Mouse (Mus musculus) testis, adult 2 months (tissue): ENCODE measurements around the gene Obscn.
A peak's percentile ranks its signal among the peaks of the same experiment; 100 is the strongest.

Experiments
- CTCF ChIP-seq: fragments of 200-500 bp; IDR thresholded peaks from 2 replicates; pipeline ENCODE4 v1.5.1; 2012; ENCODE audit warnings: low read depth, mild to moderate bottlenecking, inconsistent platforms, low read length, moderate library complexity; ENCODE audit not compliant: control insufficient read depth, insufficient read depth, insufficient replicate concordance
- POLR2A ChIP-seq: fragments of 200-500 bp; IDR thresholded peaks from 2 replicates; pipeline ENCODE4 v1.6.1; 2012; ENCODE audit warnings: low read depth, mild to moderate bottlenecking, inconsistent platforms, low read length, moderate library complexity; ENCODE audit not compliant: control insufficient read depth

DNA sequence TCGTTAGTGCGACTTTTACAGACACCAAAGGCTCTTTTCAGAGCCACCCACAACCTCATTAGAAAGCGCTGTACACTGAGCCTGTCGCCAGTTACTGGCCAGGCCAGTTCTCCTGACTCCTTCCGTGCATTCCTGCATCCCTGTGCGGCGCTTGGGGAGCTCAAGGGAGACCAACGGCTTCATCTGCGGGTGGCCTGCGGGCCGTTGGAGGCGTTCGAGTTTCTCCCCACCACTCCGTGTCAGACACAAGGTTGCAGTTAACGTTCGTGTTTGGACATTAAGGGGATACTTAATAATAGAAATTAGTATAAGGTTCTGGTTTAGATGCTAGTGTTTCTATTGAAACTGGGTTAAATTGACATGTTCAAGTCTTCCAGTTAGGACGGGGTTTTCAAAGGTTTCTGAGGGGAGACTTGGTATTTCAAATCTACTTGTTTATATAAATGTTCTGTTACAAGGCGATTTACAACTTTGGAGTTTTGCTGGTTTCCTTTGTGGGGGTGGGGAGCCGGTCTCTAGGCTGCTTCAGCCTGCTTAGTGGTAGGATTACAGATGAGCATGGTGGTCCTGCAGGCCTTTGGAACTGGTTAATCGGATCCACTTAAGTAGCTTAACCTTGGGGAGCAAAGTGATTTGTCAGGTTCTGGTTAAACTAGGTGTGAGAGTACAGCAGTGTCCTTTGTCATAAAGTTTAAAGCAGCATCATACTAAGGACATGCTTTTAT is 180.9 kb downstream of the Obscn start:
- TF ChIP-seq POLR2A = peak; percentile 9; the same call in 1 of the 2 replicates
- no peak for TF ChIP-seq CTCF
